Mouse (Mus musculus): ENCODE results near the gene Plin5.

- TF ChIP-seq ZC3H11A (IDR thresholded peaks at IDR 0.05; ENCODE audit: borderline replicate concordance, low read depth, low read length): no peak
- TF ChIP-seq HCFC1 (IDR thresholded peaks at IDR 0.05; ENCODE audit: borderline replicate concordance, insufficient read depth, low read length): no peak
Observed at GRCm38 (mm10) chr17:56121826-56122225, 4.4 kb upstream of the Plin5 start, which contains the start of gene Lrg1.

All from ES-E14 (cell line).